Mouse (Mus musculus) spleen, adult 18-20 months (tissue): ENCODE measurements around the gene Cadm3.
"Not testable (repeated sequence)": the region's sequence is repeated elsewhere in the genome, so short reads cannot be mapped to it uniquely, and the experiment has no call there.

Source experiments
- DNase-seq, 2 experiments: peaks; one replicate each; pipeline ENCODE4 v3.0.0; 2022; ENCODE audit warnings: mixed read lengths in 2 of 2

Gene Cadm3

GRCm38 (mm10) chr1:173321593-173322248 lies 45.8 kb downstream of the Cadm3 start:
- no peak for DNase-seq

DNA sequence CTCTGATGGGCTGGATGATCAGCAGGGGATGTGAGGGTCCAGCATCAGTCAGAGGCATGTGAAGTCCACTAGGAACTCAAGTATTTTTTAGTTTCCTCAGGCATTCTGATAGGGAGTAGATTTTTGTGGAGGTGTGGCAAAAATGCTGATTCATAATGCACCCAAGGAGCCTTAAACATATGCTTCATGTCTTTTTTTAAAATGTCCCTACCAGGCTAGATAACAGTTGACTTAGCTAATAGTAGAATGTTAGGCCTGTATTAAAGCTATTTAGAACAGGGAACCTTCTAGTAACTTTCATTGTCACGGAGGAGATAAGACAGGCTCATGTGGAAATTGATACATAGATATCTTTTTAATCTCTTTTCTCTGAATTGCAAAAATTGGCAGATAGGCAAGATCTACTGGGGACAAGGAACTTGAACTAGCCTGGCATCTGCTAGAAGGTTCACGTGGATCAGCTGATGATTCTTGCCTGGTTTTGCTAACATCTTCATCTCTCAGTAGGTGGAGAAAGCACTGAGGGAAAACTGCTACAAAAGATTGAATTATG lies 49.5 kb downstream of the Cadm3 start:
- no peak for DNase-seq

DNA sequence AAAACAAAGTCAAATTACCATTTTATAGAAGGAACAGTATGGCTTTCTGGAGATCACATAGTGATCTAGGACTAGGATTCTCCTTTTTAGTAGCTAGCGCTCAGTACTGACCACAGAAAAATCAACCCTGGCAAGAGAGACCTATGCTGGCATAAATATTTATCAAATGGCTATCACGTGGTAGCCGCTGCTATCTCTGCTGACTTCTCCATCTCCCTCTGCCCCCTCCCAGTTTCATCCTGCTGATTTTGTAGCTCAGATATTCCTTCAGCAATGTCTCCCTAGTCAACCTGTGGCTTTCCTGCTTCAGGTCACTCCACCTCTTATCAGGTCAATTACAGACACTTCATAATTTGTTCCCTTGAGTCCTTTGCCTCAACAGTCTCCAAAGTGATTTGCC lies 51.8 kb downstream of the Cadm3 start:
- no peak for DNase-seq

DNA sequence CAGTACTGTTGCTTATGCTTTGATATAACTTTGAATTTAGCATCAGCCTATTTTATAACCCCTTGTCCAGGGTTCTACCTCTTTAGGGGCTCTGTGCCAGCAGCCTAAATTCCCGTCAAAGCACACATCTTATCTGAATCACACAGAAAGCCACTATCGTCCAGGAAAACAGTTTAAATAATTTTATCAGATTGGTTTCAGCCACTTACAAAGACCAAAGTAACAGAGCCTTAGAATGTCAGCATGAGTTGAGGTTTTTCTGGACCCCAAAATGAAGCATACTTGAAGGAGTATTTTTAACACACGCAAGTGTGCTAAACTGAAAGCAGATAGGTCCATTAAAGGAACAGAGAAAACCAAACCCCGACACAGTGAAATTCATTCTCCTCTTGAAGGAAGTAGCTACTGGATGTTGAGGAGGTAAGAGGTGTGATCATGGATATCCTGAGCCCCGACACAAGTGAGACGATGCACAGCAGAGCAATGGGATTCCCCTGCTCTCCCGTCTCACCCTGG lies 53.9 kb downstream of the Cadm3 start:
- DNase-seq = not testable (repeated sequence)

DNA sequence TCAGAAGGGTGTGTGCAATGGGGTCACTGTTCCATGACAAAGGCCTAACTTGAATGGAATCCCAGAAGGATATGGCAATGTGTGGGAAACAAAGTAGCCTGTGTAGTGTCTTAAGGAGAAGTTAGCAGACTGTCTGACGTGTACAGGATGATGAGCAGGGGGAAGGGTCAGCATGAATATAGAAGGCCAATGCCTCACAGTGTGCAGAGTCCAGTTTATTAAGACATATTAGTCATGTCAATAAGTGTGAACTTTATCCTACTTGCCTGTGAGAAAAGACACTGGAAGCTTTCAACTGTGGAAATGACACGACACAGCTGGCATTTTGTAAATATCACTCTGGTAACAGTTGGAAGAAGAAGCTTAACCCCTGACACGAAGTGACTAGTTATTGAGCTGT lies 64.7 kb downstream of the Cadm3 start:
- DNase-seq = not testable (repeated sequence)
